Mouse (Mus musculus): ENCODE measurements around the gene Hnf4a. TPM values are rescaled to one million over a fixed set of nuclear protein-coding genes. Genes with fewer than 3 reads are reported as not detected.

Hnf4a gene
- total RNA-seq, 2 experiments from 2014 or later: not detected

DNA sequence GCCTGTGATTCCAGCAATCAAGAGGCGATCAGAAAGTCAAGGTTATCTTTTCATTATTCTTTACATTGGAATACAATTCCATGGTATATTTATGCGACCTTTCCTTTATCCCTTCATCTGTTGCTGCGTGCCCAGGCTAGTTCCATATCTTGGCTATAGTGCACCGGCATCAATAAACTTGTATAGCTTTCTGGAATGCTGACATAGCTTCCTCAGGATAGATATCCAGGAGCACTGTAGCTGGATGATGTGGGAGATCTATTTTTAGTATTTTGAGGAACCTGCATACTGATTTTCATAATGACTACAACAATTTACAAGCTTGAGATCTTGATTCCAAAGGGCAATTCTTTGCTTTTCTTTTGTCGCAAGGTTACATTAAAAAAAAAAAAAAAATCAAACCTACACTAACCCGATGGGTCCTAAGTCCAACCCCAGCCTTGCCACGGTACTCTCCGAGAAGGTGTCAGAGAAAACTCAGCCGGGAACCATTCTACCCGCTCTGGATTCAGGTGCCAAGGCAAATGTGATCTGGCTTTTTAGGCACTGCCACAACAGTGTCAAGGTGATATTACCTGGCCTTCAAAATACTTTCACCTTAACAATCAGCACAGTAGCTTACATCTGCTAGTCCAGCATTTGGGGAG lies 87.2 kb downstream of the Hnf4a start:
- no peak for DNase-seq

DNA sequence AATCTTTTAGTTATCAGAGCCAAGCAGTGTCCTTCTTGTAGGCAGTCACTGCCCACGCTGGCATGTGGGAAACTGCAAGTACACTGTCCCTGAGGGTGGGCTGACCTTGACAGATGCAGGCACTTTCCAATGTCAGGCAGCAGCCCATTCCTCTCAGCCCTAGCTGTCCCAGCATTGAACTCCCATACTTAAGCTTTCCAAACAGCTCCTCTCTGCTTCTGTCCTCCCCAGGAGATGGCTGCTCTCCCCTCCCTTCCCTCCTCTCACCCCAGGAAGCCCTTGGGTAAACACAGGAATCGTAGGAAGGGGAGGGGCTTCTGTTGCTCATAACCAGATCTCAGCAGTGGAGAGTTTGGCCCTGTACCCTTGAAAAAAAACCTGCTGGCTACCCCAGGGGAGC lies 88.5 kb downstream of the Hnf4a start:
- DNase-seq: peak; percentile 52 to 84

DNA sequence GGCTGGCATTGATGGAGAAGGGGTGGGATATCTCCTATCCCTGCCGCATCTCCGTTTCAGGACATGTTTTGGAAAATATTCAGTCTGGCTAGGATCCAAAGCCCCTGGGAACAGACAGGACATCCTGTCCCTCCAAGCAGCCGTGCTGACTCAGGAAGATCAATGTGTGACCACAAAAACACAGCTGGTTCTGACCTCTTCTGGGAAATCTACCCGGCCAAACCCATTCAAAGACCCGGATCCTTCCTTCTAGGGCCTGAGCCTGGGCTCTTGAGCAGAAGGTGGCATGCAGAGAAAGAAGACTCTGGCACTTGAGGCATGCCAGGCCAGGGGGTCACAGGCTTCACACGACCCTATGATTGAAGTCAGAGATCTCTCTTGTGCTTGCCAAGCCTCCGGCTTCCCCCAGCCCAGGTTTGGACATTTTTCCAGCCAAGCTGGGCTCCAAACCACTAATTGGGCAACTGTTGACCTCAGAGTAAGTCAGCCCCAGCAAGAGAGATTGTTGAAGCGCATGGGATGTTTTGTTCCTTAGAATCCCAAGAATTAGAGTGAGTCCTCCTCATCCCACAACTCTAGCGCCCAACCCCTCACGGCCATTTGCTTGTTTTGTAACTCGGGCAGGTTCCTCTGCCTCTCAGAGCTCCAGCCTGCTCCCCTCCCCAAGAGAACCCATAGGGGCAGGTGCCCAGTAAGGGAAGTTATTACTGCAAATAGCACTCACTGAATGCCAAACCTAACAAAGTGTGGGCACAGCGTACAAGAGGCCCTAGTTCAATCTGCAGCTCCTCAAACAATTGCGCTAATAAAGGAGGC lies 89.7 kb downstream of the Hnf4a start:
- DNase-seq: peak; percentile 92 to 95

DNA sequence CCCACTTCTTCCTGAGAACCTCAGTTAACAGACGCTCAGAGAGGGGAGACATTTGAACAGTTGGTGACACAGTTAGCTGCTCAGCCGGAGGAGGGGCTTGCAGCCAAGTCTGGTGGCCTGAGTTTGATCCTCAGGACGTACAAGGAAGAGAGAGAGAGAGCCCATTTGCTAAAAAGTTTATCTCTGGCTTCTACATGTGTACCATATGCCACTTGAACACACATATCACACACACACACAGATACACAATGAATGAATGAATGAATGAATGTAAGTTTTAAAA lies 90.2 kb downstream of the Hnf4a start:
- no peak for DNase-seq

DNA sequence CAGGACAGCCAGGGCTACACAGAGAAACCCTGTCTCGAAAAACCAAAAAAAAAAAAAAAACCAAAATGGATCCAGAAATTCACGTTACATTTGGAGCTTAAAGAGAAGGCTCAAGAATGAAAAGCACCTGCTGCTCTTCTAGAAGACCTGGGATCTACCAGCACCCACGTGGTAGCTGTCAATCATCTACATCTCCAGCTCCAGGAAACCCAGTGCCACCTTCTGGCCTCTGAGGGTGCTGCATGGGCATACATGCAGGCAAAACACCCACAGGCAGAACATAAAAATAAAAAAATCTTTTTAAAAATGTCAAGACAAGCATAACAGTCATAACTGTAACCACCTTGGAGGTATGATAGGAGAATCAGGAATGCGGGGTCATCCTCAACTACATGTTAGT lies 91.1 kb downstream of the Hnf4a start:
- DNase-seq: no peak

DNA sequence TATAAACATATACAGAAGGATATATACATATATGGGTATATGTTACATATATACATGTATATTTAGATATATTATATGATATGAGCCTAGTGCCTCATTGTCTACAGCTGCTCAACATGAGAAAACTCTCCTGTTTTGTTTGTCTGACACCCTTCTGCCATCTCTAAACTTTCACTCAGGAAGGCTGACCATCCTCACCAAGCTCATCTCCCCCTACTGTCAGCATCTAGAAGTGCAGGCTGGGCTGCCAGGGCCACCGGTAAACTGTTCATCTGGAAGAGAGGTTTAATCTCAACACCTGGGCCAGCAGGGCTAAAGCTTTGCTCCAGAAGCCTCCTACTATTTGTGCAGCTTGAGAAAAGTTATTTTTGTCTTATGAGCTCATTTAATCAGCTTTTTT lies 92.6 kb downstream of the Hnf4a start:
- peak; percentile 73 to 85 for DNase-seq

DNA sequence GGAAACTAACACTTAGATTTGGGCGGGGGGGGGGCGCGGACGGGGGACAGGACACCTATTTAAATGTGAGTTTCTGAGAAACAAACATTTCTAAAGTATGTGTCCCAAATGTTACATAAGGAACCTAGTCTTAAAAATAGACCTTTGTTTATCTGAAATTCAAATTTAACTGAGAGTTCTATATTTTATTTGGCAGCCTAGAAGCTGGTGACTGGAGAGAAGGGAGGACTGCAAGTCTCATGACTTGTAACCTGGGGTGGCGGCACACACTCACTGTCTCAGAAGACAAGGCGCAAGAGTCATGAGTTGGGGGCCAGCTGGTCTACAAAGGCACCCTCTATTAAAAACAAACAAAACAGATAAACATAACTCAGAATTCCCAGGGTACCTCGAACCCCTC lies 94.5 kb downstream of the Hnf4a start:
- DNase-seq: no peak

DNA sequence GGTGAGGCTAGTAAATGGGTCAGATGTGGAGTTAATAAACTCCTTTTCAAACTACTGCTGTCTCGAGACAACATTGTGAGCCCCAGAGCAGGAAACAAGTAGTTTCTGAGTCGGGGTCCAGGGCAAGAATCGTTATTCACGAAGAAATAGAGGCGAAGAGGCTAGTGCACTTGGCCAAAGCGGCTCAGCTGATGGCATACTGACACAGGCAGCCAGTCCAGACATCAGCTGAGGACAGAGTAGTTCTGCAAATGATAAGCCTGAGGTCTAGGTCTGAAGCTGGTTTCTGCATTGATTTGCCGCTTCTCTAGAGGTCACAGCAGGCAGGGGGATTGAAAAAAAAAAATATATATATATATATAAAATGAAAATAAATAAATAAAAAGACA lies 95.1 kb downstream of the Hnf4a start:
- DNase-seq: no peak

DNA sequence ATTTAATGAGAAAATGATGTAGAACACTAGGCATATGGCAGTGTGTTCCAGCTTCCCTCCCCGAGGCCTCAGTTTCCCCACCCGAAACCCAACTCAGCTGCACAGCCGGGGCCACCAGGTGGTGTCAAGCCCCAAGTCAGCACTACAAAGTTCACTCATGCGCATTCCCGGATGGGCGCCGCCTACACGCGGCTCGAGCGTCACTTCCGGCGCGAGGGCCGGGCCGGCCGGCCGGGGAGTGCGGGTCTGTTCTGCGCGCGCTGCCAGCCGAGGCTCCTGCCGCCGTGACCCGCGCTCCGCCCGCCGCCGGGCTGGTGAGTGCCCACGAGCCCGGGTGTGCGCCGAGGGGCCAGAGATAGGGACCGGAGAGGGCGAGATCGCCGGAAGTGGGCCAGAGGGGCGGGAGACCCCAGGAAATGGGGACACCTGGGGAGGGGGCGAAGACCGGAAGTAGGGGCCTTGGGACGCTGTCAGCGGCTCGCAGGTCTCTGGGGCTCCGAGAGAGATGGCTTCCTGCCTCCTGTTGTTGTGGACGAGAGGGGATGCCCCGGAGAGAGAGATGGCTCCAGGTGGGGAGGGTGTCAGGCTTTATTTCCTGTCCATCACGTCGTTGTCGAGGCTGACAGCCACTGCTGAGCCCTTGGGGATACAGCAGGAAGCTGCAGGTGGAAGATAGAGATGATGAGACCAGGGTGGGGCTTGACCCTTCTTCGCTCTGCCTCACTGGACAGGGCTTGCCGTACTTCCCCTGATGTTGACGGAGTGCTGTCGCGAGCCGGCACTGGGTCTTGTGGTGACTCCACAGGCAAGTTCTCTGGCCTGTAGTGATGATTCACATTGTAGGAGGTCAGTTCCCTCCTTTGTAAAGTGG lies 95.7 kb downstream of the Hnf4a start, which contains the start of gene Ttpal:
TSS of gene Ttpal (plus strand) at position 214 of the 871 bp plus-strand sequence.
- peak; percentile 91 to 92 for DNase-seq

DNA sequence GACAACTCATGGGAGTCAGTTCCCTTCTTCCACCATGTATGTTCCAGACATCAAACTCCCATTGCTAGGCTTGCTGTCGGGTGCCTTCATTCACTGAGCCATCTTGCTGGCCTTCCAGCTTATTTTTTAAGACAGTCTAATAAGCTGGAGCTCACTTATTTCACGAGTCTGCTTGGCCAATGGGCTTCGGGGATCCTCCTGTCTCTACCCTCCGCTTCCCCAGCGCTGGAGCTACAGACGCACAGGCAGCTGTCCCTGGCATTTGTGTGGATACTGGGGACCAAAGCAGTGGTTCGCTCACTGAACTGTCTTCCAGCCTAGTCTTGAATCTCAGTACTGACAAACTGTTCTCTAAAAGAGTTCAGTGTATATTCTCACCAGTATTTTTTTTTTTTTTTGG lies 99.6 kb downstream of the Hnf4a start:
- no peak for DNase-seq

DNA sequence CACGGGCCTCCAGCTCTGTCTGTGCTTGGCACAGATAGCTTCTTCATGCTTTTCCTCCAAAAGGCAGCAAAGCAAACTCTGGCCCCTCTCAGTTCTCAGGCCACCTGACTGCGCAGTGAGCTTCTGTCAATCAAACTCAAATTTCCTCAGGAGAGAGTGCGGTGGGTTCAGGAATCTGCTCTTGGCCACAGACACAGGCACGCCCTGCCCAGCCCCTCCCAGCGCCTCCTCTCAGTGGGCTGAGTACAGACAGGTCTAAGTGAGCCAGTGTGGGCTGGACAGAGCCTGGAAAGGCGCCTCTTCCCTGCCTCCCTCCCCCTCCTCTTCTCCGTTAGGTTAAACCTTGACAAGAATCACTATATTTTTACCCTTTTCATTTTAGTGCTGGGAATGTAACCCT lies 101.4 kb downstream of the Hnf4a start:
- DNase-seq: no peak

DNA sequence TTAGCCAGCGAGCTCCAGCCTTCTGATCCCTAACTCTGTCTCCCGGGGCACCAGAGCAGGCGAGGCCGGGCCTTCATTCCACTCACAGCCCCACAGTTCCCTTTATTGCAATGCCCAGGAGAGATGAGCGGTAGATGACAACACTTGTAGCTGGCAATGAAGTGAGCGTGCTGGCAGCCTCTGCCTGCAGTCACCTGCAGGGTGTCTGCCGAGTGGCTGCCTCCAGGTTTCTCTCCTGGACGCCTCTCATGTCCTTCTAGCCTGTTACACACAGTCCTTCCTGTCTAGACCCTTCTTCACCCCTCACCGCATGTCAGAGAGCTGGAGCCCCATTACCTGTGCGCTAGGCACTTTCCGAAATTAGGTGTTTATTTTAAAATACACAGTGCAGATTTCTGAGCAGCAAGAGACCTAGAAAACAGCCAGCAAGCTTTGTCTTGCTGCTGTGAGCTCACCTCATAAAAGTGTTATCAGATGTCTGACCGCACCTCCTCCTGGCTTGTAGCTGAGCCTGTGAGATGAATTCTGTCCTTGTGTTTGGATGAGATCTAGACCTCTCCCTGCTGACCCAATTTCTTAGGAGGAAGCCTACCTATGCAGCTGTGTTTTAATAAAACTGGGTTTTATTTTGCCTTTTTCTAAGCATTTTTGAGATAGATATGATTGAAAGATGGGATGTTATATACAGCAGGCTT lies 102.8 kb downstream of the Hnf4a start:
- peak in 1 of 2 experiments; percentile 37 for DNase-seq

DNA sequence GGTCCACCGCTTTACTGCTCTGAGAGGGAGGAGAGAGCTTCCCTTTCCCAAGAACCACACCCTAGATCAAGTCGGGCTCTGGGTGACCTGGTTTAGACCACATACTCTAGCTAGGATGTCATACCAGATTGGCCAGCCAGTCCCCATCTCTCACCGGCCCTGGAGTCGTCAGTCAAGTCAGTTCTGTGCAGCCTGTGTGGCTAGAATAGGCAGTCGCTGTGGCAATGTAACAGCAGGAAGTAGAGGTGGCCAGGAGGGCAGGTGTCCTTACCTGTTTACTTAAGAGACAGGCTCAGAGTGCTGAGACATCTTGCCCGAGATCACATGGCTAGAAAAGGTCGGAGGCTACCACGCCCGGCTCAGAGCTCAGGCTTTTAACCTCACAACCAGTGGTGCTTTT lies 104.6 kb downstream of the Hnf4a start:
- DNase-seq: no peak

DNA sequence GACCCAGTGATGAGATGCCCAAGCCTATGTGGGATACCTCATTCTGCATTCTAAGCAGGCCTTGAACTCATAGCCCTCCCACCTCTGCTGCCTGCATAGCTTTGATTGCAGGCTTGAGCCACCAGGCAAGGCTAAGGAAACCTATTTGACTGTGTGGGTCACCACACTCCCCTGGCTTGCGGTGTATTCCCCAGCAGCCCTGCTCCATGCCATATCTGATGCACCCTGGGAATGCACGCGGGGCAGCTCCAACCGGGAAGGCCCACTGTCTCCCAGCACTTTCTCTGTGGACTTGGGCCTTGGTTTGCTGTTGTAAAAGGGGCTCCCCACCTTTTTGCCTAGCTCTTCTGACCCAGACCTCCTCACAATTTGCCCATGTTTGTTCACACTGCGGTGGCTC lies 106.6 kb downstream of the Hnf4a start:
- DNase-seq: no peak

DNA sequence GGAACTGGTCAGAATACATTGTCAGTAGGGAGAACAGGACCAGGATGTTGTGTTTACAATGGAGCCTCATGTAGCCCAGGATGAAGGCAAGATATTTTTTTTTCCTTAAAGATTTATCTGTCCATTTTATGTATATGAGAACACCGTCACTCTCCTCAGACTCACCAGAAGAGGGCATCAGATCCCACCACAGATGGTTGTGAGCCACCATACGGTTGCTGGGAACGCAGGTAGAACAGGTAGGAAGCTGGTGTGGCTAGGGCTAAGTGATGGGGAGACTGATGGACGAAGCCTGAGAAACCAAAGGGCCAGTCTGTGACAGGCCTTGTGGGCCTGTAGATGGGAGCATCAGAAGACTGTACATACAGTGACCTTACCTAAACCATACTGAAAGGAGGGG lies 107.4 kb downstream of the Hnf4a start:
- DNase-seq: no peak

DNA sequence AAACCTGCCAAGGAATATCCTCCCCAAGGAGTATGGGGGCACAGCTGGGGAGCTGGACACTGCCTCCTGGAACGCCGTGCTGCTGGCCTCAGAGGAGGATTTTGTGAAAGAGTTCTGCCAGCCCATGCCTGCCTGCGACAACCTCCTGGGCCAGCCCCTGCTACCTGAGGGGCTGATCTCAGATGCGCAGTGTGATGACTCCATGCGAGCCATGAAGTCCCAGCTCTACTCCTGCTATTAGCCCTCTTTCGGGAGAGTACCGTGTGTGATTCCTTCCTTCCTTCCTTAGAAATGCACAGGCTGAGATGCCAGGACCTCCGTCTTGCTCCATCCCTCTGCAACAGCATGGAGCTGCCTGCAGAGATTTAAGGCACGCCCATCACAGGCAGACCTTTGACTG lies 108.8 kb downstream of the Hnf4a start:
- DNase-seq: no peak

DNA sequence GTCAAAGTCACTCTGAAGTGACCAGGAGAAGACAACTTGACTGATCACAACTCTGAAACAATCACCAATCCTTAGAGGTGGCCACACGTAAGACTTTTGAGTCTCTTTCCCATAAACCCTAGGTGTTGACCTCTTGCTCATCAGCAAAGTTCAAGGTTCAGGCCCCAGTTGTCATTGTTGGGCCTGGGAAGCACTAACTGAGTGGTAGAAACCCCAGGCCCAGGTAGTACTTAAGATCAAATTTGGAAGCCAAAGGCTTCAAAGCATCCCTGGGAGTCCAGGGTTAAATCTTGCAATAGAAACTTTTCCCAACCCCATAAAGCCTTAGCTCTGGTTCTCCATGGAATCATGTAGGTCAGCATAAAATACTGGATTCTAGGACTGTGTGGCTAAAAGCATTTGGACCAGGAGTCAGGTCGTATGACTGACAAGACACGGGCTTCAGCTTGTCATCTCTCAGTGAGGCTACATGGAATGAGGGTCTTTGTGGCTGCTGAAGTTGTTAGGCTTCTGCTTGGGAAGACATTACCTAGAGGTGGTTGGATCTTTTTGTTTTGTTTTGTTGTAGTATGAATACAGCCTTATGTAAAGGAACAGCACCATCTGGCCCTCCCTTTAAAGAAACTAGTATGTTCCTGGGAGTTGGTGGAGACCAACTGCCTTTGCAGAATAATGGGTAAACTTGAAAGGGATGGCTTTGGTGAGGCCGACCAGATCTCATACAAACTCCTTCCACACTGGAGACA lies 109.5 kb downstream of the Hnf4a start:
- no peak for DNase-seq

DNA sequence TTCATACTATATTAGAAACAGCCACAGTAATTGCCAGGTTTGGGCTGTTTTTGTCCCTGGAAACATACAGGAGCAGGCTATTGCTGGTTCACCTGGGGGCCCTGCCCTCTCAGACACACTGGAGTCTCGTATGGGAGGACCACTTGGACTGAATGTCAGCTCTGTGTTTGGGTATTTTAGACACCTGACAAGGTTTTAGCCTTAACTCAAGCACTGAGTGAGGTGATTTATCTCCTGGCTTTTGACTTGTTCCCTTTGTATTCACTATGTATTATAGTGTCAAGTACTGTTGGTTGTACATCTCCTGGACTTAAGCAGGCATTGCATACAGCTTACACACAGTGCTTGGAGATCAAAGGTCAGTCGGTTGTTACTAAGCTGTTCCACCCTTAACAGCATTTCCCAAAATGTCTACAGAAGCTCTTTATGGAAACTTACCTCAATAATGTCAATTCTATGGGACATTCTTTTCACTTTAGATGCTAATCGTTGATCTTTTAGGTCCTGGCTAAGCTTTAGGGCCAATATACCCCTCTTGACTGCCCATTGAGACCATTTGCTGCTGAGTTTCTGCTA lies 110.1 kb downstream of the Hnf4a start:
- no peak for DNase-seq

DNA sequence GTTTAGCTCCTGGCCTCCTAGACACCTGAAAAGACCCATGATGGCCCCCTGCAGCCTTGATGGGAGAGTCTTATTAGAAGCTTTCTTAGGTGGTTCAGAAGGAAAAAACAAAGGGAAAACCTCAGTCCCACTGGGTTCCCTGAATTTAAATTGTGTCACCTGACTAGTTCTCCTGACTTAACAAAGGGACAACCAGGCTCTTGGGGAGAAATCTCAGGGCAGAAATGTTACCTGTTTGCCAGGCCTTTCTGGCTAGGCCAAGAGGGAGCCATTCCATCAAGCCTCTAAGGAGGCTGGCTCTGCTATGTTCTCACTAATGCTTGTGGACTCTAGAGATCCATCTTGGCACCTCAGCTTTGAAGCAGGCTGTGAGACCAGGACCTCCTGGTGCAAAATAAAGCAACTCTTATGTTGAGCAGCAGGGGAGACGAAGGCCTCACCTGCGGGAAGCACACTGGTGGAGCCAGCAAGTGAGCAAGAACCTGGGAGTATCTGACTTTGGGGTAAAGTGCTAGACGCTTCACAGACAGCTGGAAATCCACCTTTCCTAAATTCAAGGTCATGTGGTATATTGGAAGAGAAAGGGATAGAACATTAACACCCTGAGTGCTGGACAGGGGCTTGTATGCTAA lies 110.7 kb downstream of the Hnf4a start:
- DNase-seq: no peak

DNA sequence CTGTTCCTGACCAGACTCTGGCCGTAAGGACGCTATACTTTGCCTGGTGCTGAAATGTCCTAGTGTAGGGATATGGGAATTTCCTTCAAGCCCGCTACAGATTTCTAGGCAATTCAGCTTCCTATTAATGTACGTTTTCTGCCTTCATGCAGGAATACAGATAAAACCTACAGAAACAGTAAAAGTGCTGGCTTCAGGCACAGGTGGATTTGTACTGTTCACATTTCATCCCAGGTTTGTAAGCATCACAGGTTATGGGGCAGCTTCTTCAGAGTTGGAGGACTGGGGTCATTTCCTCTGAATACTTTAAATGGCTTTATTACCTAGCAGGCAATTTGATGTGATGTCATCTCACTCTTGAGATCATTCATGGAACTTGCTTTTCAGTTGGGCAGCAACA lies 111.3 kb downstream of the Hnf4a start:
- DNase-seq: no peak

DNA sequence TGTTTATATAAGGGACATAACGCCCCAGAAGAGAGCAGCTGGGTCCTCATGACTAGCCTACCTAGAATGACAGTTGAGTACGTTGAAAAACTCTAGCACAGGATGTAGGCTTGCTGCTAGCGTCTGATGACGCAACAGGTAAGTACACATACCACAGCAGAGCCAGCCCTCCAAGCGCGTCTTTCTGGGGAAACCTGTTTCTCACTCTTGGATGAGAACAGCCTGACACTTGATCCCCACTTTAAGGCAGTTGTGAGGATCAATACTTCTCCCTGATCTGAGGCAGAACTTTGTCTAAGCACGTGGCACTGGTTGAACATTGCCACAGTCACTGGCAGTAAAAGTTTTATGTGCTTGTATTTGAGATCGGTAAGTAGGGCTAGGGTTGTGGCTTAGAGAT lies 113.8 kb downstream of the Hnf4a start:
- no peak for DNase-seq
